Mouse (Mus musculus): ENCODE measurements around the gene Hcst. TPM values are rescaled to one million over a fixed set of nuclear protein-coding genes. Genes with fewer than 3 reads are reported as not detected.

Gene Hcst
- total RNA-seq, 2 experiments from 2014 or later: not detected

GRCm38 (mm10) chr7:30435156-30435555, 15.5 kb upstream of the Hcst start:
- intact Hi-C loops (cut with DNase I): no loop called here
- DNase-seq (ENCODE audit: low spot score): no peak

- intact Hi-C loops (cut with DNase I): no loop called here
These were observed 15.0 kb upstream of the Hcst start for GRCm38 (mm10) chr7:30434701-30435100.

GRCm38 (mm10) chr7:30434238-30434637, 14.6 kb upstream of the Hcst start:
- DNase-seq (ENCODE audit: low spot score): no peak
- intact Hi-C loops (cut with DNase I): no loop called here

More at GRCm38 (mm10) chr7:30434701-30435100, 15.0 kb upstream of the Hcst start:
- DNase-seq (ENCODE audit: low spot score): no peak

GRCm38 (mm10) chr7:30431793-30432192, 12.1 kb upstream of the Hcst start:
- DNase-seq (ENCODE audit: low spot score): no peak
- intact Hi-C loops (cut with DNase I): loop anchor here (1.0 kb wide), 1 partner anchor 58 kb away; no protein-coding TSS in a partner anchor

GRCm38 (mm10) chr7:30430191-30430590, 10.5 kb upstream of the Hcst start:
- DNase-seq (ENCODE audit: low spot score): no peak
- intact Hi-C loops (cut with DNase I): no loop called here

GRCm38 (mm10) chr7:30429327-30429726, 9.7 kb upstream of the Hcst start:
- intact Hi-C loops (cut with DNase I): no loop called here
- no peak for DNase-seq (ENCODE audit: low spot score)

- no peak for DNase-seq (ENCODE audit: low spot score)
- intact Hi-C loops (cut with DNase I): no loop called here
These were observed 3.5 kb upstream of the Hcst start for GRCm38 (mm10) chr7:30423071-30423641.

- no peak for DNase-seq (ENCODE audit: low spot score)
- intact Hi-C loops (cut with DNase I): no loop called here
These were observed 2.9 kb upstream of the Hcst start for GRCm38 (mm10) chr7:30422560-30422959.

- intact Hi-C loops (cut with DNase I): no loop called here
- peak; percentile 60 for DNase-seq (ENCODE audit: low spot score)
These were observed 2.3 kb upstream of the Hcst start for GRCm38 (mm10) chr7:30421890-30422435.

GRCm38 (mm10) chr7:30421175-30421889, 1.7 kb upstream of the Hcst start, which contains the start of gene Nfkbid:
Gene Nfkbid (plus strand): TSS chr7:30421732.
- DNase-seq (ENCODE audit: low spot score): peak; percentile 30
- intact Hi-C loops (cut with DNase I): no loop called here

GRCm38 (mm10) chr7:30420673-30421072, 1.0 kb upstream of the Hcst start:
- no peak for DNase-seq (ENCODE audit: low spot score)
- intact Hi-C loops (cut with DNase I): no loop called here

GRCm38 (mm10) chr7:30417856-30418255, 1.8 kb downstream of the Hcst start:
- DNase-seq (ENCODE audit: low spot score): no peak
- intact Hi-C loops (cut with DNase I): no loop called here

- DNase-seq (ENCODE audit: low spot score): peak; percentile 26
- intact Hi-C loops (cut with DNase I): no loop called here
These were observed 6.1 kb downstream of the Hcst start, which contains the start of gene Tyrobp for GRCm38 (mm10) chr7:30413596-30413995. Gene Tyrobp (plus strand): TSS chr7:30413760.

- intact Hi-C loops (cut with DNase I): no loop called here
- DNase-seq (ENCODE audit: low spot score): no peak
These were observed 6.9 kb downstream of the Hcst start for GRCm38 (mm10) chr7:30412735-30413147.

- DNase-seq (ENCODE audit: low spot score): no peak
- intact Hi-C loops (cut with DNase I): no loop called here
These were observed 8.6 kb downstream of the Hcst start for GRCm38 (mm10) chr7:30411023-30411422.

GRCm38 (mm10) chr7:30409789-30410188, 9.9 kb downstream of the Hcst start:
- no peak for DNase-seq (ENCODE audit: low spot score)
- intact Hi-C loops (cut with DNase I): no loop called here

GRCm38 (mm10) chr7:30408639-30409038, 11.0 kb downstream of the Hcst start:
- intact Hi-C loops (cut with DNase I): no loop called here
- DNase-seq (ENCODE audit: low spot score): no peak

- no peak for DNase-seq (ENCODE audit: low spot score)
- intact Hi-C loops (cut with DNase I): no loop called here
These were observed 17.3 kb downstream of the Hcst start for GRCm38 (mm10) chr7:30402343-30402742.

- intact Hi-C loops (cut with DNase I): no loop called here
These were observed 20.0 kb downstream of the Hcst start for GRCm38 (mm10) chr7:30399671-30400070.

GRCm38 (mm10) chr7:30394871-30395270, 24.8 kb downstream of the Hcst start:
- intact Hi-C loops (cut with DNase I): no loop called here
- no peak for DNase-seq (ENCODE audit: low spot score)

More at GRCm38 (mm10) chr7:30399671-30400070, 20.0 kb downstream of the Hcst start:
- no peak for DNase-seq (ENCODE audit: low spot score)

GRCm38 (mm10) chr7:30394379-30394778, 25.3 kb downstream of the Hcst start:
- intact Hi-C loops (cut with DNase I): no loop called here
- DNase-seq (ENCODE audit: low spot score): no peak

Data from heart, postnatal 25 days (tissue).